Mouse (Mus musculus) MEL (cell line): ENCODE measurements around the gene Hdac4. TPM values are rescaled to one million over a fixed set of nuclear protein-coding genes. Genes with fewer than 3 reads are reported as not detected.

Source experiments
- DNase-seq: peaks from one replicate; pipeline ENCODE4 v3.0.0; 2011; ENCODE audit warnings: low read depth, low spot score
- H3K27ac ChIP-seq: 2 replicates; pipeline ENCODE4 v1.5.1; 2012; ENCODE audit warnings: low read depth, mild to moderate bottlenecking, control low read depth, low read length, moderate library complexity; ENCODE audit not compliant: control insufficient read depth
- H3K27me3 ChIP-seq, 2 experiments: fragments of 150-350 bp in 1 of 2; sonication (generic) in 1 of 2; 2 replicates each; pipeline ENCODE4 v1.6.1; 2012; ENCODE audit warnings: low read length in 2 of 2, mild to moderate bottlenecking in 2 of 2, improper control_type of control experiment in 1 of 2, moderate library complexity in 1 of 2; ENCODE audit not compliant: insufficient read depth in 2 of 2, control insufficient read depth in 1 of 2
- H3K36me3 ChIP-seq, 2 experiments: 2 replicates each; pipeline ENCODE4 v1.6.1; 2012 to 2014; ENCODE audit warnings: low read length in 2 of 2, improper control_type of control experiment in 1 of 2, inconsistent platforms in 1 of 2, mild to moderate bottlenecking in 1 of 2; ENCODE audit not compliant: insufficient read depth in 2 of 2, control insufficient read depth in 1 of 2
- H3K4me1 ChIP-seq, 2 experiments: fragments of 150-350 bp in 1 of 2; sonication (generic) in 1 of 2; 2 replicates each; pipeline ENCODE4 v1.6.1; 2012; ENCODE audit warnings: low read length in 2 of 2, improper control_type of control experiment in 1 of 2, mild to moderate bottlenecking in 1 of 2; ENCODE audit not compliant: insufficient read depth in 2 of 2, control insufficient read depth in 1 of 2
- H3K4me3 ChIP-seq, 2 experiments: fragments of 150-350 bp in 1 of 2; sonication (generic) in 1 of 2; 2 replicates each; pipeline ENCODE4 v1.5.1; 2012; ENCODE audit warnings: low read depth in 2 of 2, low read length in 2 of 2, mild to moderate bottlenecking in 2 of 2, moderate library complexity in 2 of 2, control low read depth in 1 of 2, improper control_type of control experiment in 1 of 2; ENCODE audit not compliant: control insufficient read depth in 1 of 2, insufficient read depth in 1 of 2
- H3K79me2 ChIP-seq: 2 replicates; pipeline ENCODE4 v1.6.1; 2012; ENCODE audit warnings: mild to moderate bottlenecking, low read length, moderate library complexity; ENCODE audit not compliant: control insufficient read depth, poor library complexity, insufficient read depth
- H3K9ac ChIP-seq: 2 replicates; pipeline ENCODE4 v1.6.1; 2012; ENCODE audit warnings: low read depth, mild to moderate bottlenecking, control low read depth, low read length, moderate library complexity; ENCODE audit not compliant: control insufficient read depth, poor library complexity, severe bottlenecking
- H3K9me3 ChIP-seq: fragments of 150-350 bp; sonication (generic); replicated peaks from 2 replicates; pipeline ENCODE4 v1.6.1; 2012; ENCODE audit warnings: mild to moderate bottlenecking, low read length, improper control_type of control experiment, moderate library complexity; ENCODE audit not compliant: insufficient read depth
- BHLHE40 ChIP-seq: IDR thresholded peaks from 2 replicates; pipeline ENCODE4 v1.6.1; 2012; ENCODE audit warnings: low read depth, mild to moderate bottlenecking, inconsistent platforms, low read length, improper control_type of control experiment, borderline replicate concordance
- CHD1 ChIP-seq: IDR thresholded peaks from 2 replicates; pipeline ENCODE4 v1.6.1; 2012; ENCODE audit warnings: low read depth, mild to moderate bottlenecking, inconsistent platforms, low read length, improper control_type of control experiment
- CTCF ChIP-seq, 3 experiments: IDR thresholded peaks in 2 of 3; conservative IDR thresholded peaks in 1 of 3; 2 replicates each; pipeline ENCODE4 v1.5.1; 2011 to 2012; ENCODE audit warnings: low read length in 3 of 3, low read depth in 2 of 3, mild to moderate bottlenecking in 2 of 3, improper control_type of control experiment in 1 of 3, inconsistent platforms in 1 of 3, mixed read lengths in 1 of 3, moderate library complexity in 1 of 3; ENCODE audit not compliant: control insufficient read depth in 1 of 3, insufficient read depth in 1 of 3, poor library complexity in 1 of 3, severe bottlenecking in 1 of 3
- E2F4 ChIP-seq: IDR thresholded peaks from 2 replicates; pipeline ENCODE4 v1.6.1; 2011; ENCODE audit warnings: low read depth, low read length, improper control_type of control experiment, borderline replicate concordance
- NELFE ChIP-seq: IDR thresholded peaks from 2 replicates; pipeline ENCODE4 v1.6.1; 2011; ENCODE audit warnings: low read depth, low read length, improper control_type of control experiment
- POLR2AphosphoS5 ChIP-seq: IDR thresholded peaks from 2 replicates; pipeline ENCODE4 v1.6.1; 2012; ENCODE audit warnings: low read depth, borderline replicate concordance, mild to moderate bottlenecking, inconsistent platforms, low read length, moderate library complexity, mixed read lengths
- RCOR1 ChIP-seq: IDR thresholded peaks from 2 replicates; pipeline ENCODE4 v1.6.1; 2012; ENCODE audit warnings: low read depth, mild to moderate bottlenecking, inconsistent platforms, low read length, improper control_type of control experiment
- TAL1 ChIP-seq: IDR thresholded peaks from 2 replicates; pipeline ENCODE4 v1.6.1; 2012; ENCODE audit warnings: mild to moderate bottlenecking, inconsistent platforms, low read length, moderate library complexity, mixed read lengths
- TCF12 ChIP-seq: IDR thresholded peaks from 2 replicates; pipeline ENCODE4 v1.6.1; 2014; ENCODE audit warnings: low read depth, mild to moderate bottlenecking, inconsistent platforms, low read length, improper control_type of control experiment, moderate library complexity
- UBTF ChIP-seq: IDR thresholded peaks from 2 replicates; pipeline ENCODE4 v1.6.1; 2012; ENCODE audit warnings: low read depth, mild to moderate bottlenecking, inconsistent platforms, low read length, improper control_type of control experiment, moderate library complexity, borderline replicate concordance; ENCODE audit not compliant: insufficient read depth
- ZC3H11A ChIP-seq: IDR thresholded peaks from 2 replicates; pipeline ENCODE4 v1.6.1; 2012; ENCODE audit warnings: low read depth, mild to moderate bottlenecking, inconsistent platforms, low read length, improper control_type of control experiment
- ZNF384 ChIP-seq: IDR thresholded peaks from 2 replicates; pipeline ENCODE4 v1.6.1; 2012; ENCODE audit warnings: low read depth, mild to moderate bottlenecking, inconsistent platforms, low read length, improper control_type of control experiment
- polyA plus RNA-seq, 2 experiments: library from polyadenylated mRNA; stranded (reverse) in 1 of 2; unstranded in 1 of 2; fragments of >175 nt in 1 of 2; fragments of >200 nt in 1 of 2; gene quantifications; 2 replicates each; pipeline versions ENCODE4 v1.2.1 to v1.2.4; 2012; ENCODE audit warnings: low replicate concordance in 2 of 2, low read depth in 1 of 2; ENCODE audit not compliant: insufficient read length in 2 of 2, insufficient read depth in 1 of 2, missing spikeins in 1 of 2
- total RNA-seq: library from RNA; depleted of rRNA; stranded (reverse); fragments of 300-350 nt; gene quantifications from 2 replicates; pipeline ENCODE4 v1.2.3, GENCODE M21; 2012

Gene Hdac4
- total and polyA plus RNA-seq, 3 experiments: 11.0 to 19.5 (median 12.3) TPM

DNA sequence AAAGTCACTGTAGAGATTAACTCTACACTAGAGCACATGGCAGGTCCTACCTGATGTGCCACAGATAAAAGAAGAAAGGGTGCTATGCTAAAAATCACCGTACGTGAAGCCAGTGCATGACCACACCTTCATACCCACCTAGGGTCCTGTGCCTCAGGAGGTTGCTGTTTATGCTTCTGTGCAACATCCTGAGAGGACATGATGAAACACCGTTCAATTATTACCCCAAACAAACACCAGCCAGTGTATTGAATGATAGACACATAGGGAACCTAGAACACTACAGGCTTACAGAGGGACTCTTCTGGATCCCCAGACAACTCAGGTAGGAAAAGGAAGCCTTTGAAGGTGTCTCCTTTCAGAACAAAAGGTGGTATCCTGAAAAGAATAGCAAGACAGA is 120.8 kb downstream of the Hdac4 start:
- Histone ChIP-seq H3K9ac (no peak overlapping the region), H3K4me3 (no peak overlapping the region), H3K4me1 (peaks cover 0 to 9% of the 10 kb centered on the region in 2 experiments; a peak in 3 of 4 replicates), H3K79me2 (no peaks in the 10 kb centered on the region; the same call in 1 of the 2 replicates), H3K27me3 (no peaks in the 10 kb centered on the region), H3K36me3 (peaks cover 2 to 5% of the 10 kb centered on the region in 2 experiments; a peak in 2 of 4 replicates), H3K27ac (no peak overlapping the region), H3K9me3 (no peaks in the 10 kb centered on the region)
- DNase-seq: no peak
- TF ChIP-seq NELFE (no peak), BHLHE40 (no peak), POLR2AphosphoS5 (no peak), TCF12 (no peak), ZNF384 (no peak), E2F4 (no peak), RCOR1 (no peak), CHD1 (no peak), TAL1 (no peak)

DNA sequence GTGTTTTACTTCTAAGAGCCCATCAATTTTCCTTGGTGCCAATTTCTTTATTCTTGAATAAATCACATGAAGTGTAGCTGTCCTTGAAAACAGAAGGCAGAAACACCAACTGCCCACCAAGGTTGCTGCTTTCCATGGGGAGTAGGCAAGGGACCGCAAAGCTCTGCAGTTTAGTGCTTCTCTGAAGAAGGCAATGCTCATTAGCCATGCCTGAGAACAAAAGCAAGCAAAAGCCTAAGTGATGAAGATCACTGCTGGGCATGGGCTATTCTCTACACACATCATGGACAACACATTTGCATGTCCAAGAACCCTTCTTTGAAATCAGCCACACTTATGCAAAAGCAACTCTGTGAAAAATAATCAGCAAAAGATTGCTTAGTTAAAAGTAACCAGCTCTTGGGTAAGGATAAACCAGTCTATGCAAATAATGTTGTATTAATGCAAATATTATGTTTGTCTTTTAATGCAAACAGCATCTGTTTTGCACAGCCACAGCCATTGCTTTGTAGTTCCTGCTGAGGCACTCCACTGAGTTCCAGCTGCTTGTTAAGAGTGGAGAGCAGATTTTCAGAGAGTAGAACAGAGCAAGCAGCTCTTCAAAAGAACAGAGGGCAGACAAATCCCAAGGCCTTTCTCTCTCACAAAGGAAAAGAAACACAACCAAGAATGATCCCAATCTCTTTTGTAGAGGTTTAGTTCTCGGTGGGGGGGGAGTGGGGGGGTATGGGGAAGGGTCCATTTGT is 125.4 kb downstream of the Hdac4 start:
- peaks cover 0 to 4% of the 10 kb centered on the region in 2 experiments; a peak in 1 of 4 replicates for H3K36me3 ChIP-seq
- DNase-seq: no peak
- TF ChIP-seq CTCF (IDR thresholded peaks at IDR 0.05 in 2 of 3, conservative IDR thresholded peaks at IDR 0.05 in 1 of 3; ENCODE audit: control insufficient read depth in 1 of 3, insufficient read depth in 1 of 3, low read depth in 2 of 3, low read length in 3 of 3, poor library complexity in 1 of 3, severe bottlenecking in 1 of 3) (no peak), ZC3H11A (no peak)
- no peaks in the 10 kb centered on the region for H3K27me3 ChIP-seq
- H3K27ac ChIP-seq: no peak overlapping the region
- no peaks in the 10 kb centered on the region for H3K9me3 ChIP-seq
- H3K9ac ChIP-seq: no peak overlapping the region
- peaks cover under 1 to 4% of the 10 kb centered on the region in 2 experiments; a peak in 3 of 4 replicates for H3K4me1 ChIP-seq
- no peak overlapping the region for H3K4me3 ChIP-seq
- no peaks in the 10 kb centered on the region for H3K79me2 ChIP-seq

DNA sequence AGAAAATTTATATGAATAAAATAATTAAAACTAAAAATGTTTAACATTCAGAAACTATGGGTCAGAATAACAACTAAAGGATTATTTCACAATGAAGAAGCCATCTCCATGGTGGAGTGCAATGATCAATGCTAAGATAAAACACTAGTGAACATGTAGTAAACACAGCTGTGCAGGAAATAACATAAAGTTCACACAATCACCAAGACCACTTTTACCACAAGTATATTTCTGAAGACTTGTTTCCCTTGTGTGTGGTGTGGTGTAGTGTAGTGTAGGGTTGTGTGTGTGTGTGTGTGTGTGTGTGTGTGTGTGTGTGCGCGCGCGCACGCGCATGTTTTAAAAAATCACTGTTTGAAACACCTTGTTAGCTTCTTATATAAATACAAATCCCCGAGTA is 126.0 kb downstream of the Hdac4 start:
- Histone ChIP-seq H3K36me3 (peaks cover 0 to 4% of the 10 kb centered on the region in 2 experiments; a peak in 1 of 4 replicates), H3K27ac (no peak overlapping the region)
- TF ChIP-seq ZNF384 (no peak), UBTF (no peak)
- TF ChIP-seq, all 39 proteins: peak for 0
- no peak for DNase-seq
- H3K9me3 ChIP-seq: no peaks in the 10 kb centered on the region
- H3K4me3 ChIP-seq: no peak overlapping the region
- no peaks in the 10 kb centered on the region for H3K27me3 ChIP-seq
- peaks cover 3 to 6% of the 10 kb centered on the region in 2 experiments for H3K4me1 ChIP-seq
- H3K9ac ChIP-seq: no peak overlapping the region
- no peaks in the 10 kb centered on the region for H3K79me2 ChIP-seq
